Mouse (Mus musculus) MEL (cell line): ENCODE measurements around the gene Osgin1. TPM values are rescaled to one million over a fixed set of nuclear protein-coding genes. Genes with fewer than 3 reads are reported as not detected.

Experiments
- DNase-seq: peaks from one replicate; pipeline ENCODE4 v3.0.0; 2011; ENCODE audit warnings: low read depth, low spot score
- H3K27ac ChIP-seq: 2 replicates; pipeline ENCODE4 v1.5.1; 2012; ENCODE audit warnings: low read depth, mild to moderate bottlenecking, control low read depth, low read length, moderate library complexity; ENCODE audit not compliant: control insufficient read depth
- H3K27me3 ChIP-seq, 2 experiments: fragments of 150-350 bp in 1 of 2; sonication (generic) in 1 of 2; 2 replicates each; pipeline ENCODE4 v1.6.1; 2012; ENCODE audit warnings: low read length in 2 of 2, mild to moderate bottlenecking in 2 of 2, improper control_type of control experiment in 1 of 2, moderate library complexity in 1 of 2; ENCODE audit not compliant: insufficient read depth in 2 of 2, control insufficient read depth in 1 of 2
- H3K36me3 ChIP-seq, 2 experiments: 2 replicates each; pipeline ENCODE4 v1.6.1; 2012 to 2014; ENCODE audit warnings: low read length in 2 of 2, improper control_type of control experiment in 1 of 2, inconsistent platforms in 1 of 2, mild to moderate bottlenecking in 1 of 2; ENCODE audit not compliant: insufficient read depth in 2 of 2, control insufficient read depth in 1 of 2
- H3K4me1 ChIP-seq, 2 experiments: fragments of 150-350 bp in 1 of 2; sonication (generic) in 1 of 2; 2 replicates each; pipeline ENCODE4 v1.6.1; 2012; ENCODE audit warnings: low read length in 2 of 2, improper control_type of control experiment in 1 of 2, mild to moderate bottlenecking in 1 of 2; ENCODE audit not compliant: insufficient read depth in 2 of 2, control insufficient read depth in 1 of 2
- H3K4me3 ChIP-seq, 2 experiments: fragments of 150-350 bp in 1 of 2; sonication (generic) in 1 of 2; 2 replicates each; pipeline ENCODE4 v1.5.1; 2012; ENCODE audit warnings: low read depth in 2 of 2, low read length in 2 of 2, mild to moderate bottlenecking in 2 of 2, moderate library complexity in 2 of 2, control low read depth in 1 of 2, improper control_type of control experiment in 1 of 2; ENCODE audit not compliant: control insufficient read depth in 1 of 2, insufficient read depth in 1 of 2
- H3K79me2 ChIP-seq: 2 replicates; pipeline ENCODE4 v1.6.1; 2012; ENCODE audit warnings: mild to moderate bottlenecking, low read length, moderate library complexity; ENCODE audit not compliant: control insufficient read depth, poor library complexity, insufficient read depth
- H3K9ac ChIP-seq: 2 replicates; pipeline ENCODE4 v1.6.1; 2012; ENCODE audit warnings: low read depth, mild to moderate bottlenecking, control low read depth, low read length, moderate library complexity; ENCODE audit not compliant: control insufficient read depth, poor library complexity, severe bottlenecking
- H3K9me3 ChIP-seq: fragments of 150-350 bp; sonication (generic); replicated peaks from 2 replicates; pipeline ENCODE4 v1.6.1; 2012; ENCODE audit warnings: mild to moderate bottlenecking, low read length, improper control_type of control experiment, moderate library complexity; ENCODE audit not compliant: insufficient read depth
- BHLHE40 ChIP-seq: IDR thresholded peaks from 2 replicates; pipeline ENCODE4 v1.6.1; 2012; ENCODE audit warnings: low read depth, mild to moderate bottlenecking, inconsistent platforms, low read length, improper control_type of control experiment, borderline replicate concordance
- CHD1 ChIP-seq: IDR thresholded peaks from 2 replicates; pipeline ENCODE4 v1.6.1; 2012; ENCODE audit warnings: low read depth, mild to moderate bottlenecking, inconsistent platforms, low read length, improper control_type of control experiment
- CTCF ChIP-seq, 3 experiments: IDR thresholded peaks in 2 of 3; conservative IDR thresholded peaks in 1 of 3; 2 replicates each; pipeline ENCODE4 v1.5.1; 2011 to 2012; ENCODE audit warnings: low read length in 3 of 3, low read depth in 2 of 3, mild to moderate bottlenecking in 2 of 3, improper control_type of control experiment in 1 of 3, inconsistent platforms in 1 of 3, mixed read lengths in 1 of 3, moderate library complexity in 1 of 3; ENCODE audit not compliant: control insufficient read depth in 1 of 3, insufficient read depth in 1 of 3, poor library complexity in 1 of 3, severe bottlenecking in 1 of 3
- E2F4 ChIP-seq: IDR thresholded peaks from 2 replicates; pipeline ENCODE4 v1.6.1; 2011; ENCODE audit warnings: low read depth, low read length, improper control_type of control experiment, borderline replicate concordance
- EP300 ChIP-seq, 2 experiments: IDR thresholded peaks; 2 replicates each; pipeline ENCODE4 v1.6.1; 2011; ENCODE audit warnings: improper control_type of control experiment in 2 of 2, low read length in 2 of 2, low read depth in 1 of 2, mild to moderate bottlenecking in 1 of 2
- ETS1 ChIP-seq: IDR thresholded peaks from 2 replicates; pipeline ENCODE4 v1.6.1; 2012; ENCODE audit warnings: low read depth, mild to moderate bottlenecking, inconsistent platforms, low read length, improper control_type of control experiment, moderate library complexity
- GABPA ChIP-seq: IDR thresholded peaks from 2 replicates; pipeline ENCODE4 v1.6.1; 2012; ENCODE audit warnings: low read depth, mild to moderate bottlenecking, inconsistent platforms, low read length, improper control_type of control experiment, moderate library complexity
- HCFC1 ChIP-seq: IDR thresholded peaks from 2 replicates; pipeline ENCODE4 v1.6.1; 2012; ENCODE audit warnings: low read depth, mild to moderate bottlenecking, inconsistent platforms, low read length, improper control_type of control experiment, moderate library complexity
- JUND ChIP-seq: IDR thresholded peaks from 2 replicates; pipeline ENCODE4 v1.6.1; 2011; ENCODE audit warnings: low read depth, mild to moderate bottlenecking, improper control_type of control experiment, low read length
- KAT2A ChIP-seq: conservative IDR thresholded peaks from 2 replicates; pipeline ENCODE4 v1.6.1; 2012; ENCODE audit warnings: low read depth, low read length, improper control_type of control experiment, inconsistent platforms
- MAFK ChIP-seq: IDR thresholded peaks from 2 replicates; pipeline ENCODE4 v1.6.1; 2011; ENCODE audit warnings: low read depth, mild to moderate bottlenecking, low read length, improper control_type of control experiment, borderline replicate concordance
- MAX ChIP-seq: IDR thresholded peaks from 2 replicates; pipeline ENCODE4 v1.6.1; 2011; ENCODE audit warnings: low read length, improper control_type of control experiment
- MAZ ChIP-seq: IDR thresholded peaks from 2 replicates; pipeline ENCODE4 v1.6.1; 2012; ENCODE audit warnings: low read depth, mild to moderate bottlenecking, inconsistent platforms, low read length, improper control_type of control experiment
- MEF2A ChIP-seq: IDR thresholded peaks from 2 replicates; pipeline ENCODE4 v1.6.1; 2014; ENCODE audit warnings: low read depth, mild to moderate bottlenecking, inconsistent platforms, low read length, improper control_type of control experiment; ENCODE audit not compliant: poor library complexity, insufficient replicate concordance, severe bottlenecking; ENCODE audit errors: extremely low read depth
- MXI1 ChIP-seq: IDR thresholded peaks from 2 replicates; pipeline ENCODE4 v1.6.1; 2011; ENCODE audit warnings: mild to moderate bottlenecking, low read depth, low read length, improper control_type of control experiment
- MYB ChIP-seq: IDR thresholded peaks from 2 replicates; pipeline ENCODE4 v1.6.1; 2011; ENCODE audit warnings: mild to moderate bottlenecking, low read depth, low read length, improper control_type of control experiment
- MYC ChIP-seq: IDR thresholded peaks from 2 replicates; pipeline ENCODE4 v1.6.1; 2011; ENCODE audit warnings: low read depth, mild to moderate bottlenecking, low read length, improper control_type of control experiment, moderate library complexity
- NELFE ChIP-seq: IDR thresholded peaks from 2 replicates; pipeline ENCODE4 v1.6.1; 2011; ENCODE audit warnings: low read depth, low read length, improper control_type of control experiment
- NRF1 ChIP-seq: IDR thresholded peaks from 2 replicates; pipeline ENCODE4 v1.6.1; 2014; ENCODE audit warnings: low read depth, mild to moderate bottlenecking, inconsistent platforms, low read length, improper control_type of control experiment, moderate library complexity; ENCODE audit not compliant: poor library complexity, insufficient read depth, severe bottlenecking
- POLR2A ChIP-seq, 2 experiments: IDR thresholded peaks; 2 replicates each; pipeline ENCODE4 v1.6.1; 2011 to 2012; ENCODE audit warnings: low read length in 2 of 2, mild to moderate bottlenecking in 2 of 2, control low read depth in 1 of 2, improper control_type of control experiment in 1 of 2, low read depth in 1 of 2, moderate library complexity in 1 of 2; ENCODE audit not compliant: control insufficient read depth in 1 of 2, insufficient read depth in 1 of 2, poor library complexity in 1 of 2
- POLR2AphosphoS5 ChIP-seq: IDR thresholded peaks from 2 replicates; pipeline ENCODE4 v1.6.1; 2012; ENCODE audit warnings: low read depth, borderline replicate concordance, mild to moderate bottlenecking, inconsistent platforms, low read length, moderate library complexity, mixed read lengths
- RAD21 ChIP-seq: IDR thresholded peaks from 2 replicates; pipeline ENCODE4 v1.6.1; 2011; ENCODE audit warnings: mild to moderate bottlenecking, low read depth, low read length, improper control_type of control experiment
- SIN3A ChIP-seq: IDR thresholded peaks from 2 replicates; pipeline ENCODE4 v1.6.1; 2012; ENCODE audit warnings: low read length, improper control_type of control experiment, inconsistent platforms
- SMC3 ChIP-seq: IDR thresholded peaks from 2 replicates; pipeline ENCODE4 v1.6.1; 2011; ENCODE audit warnings: low read depth, low read length, improper control_type of control experiment
- TAL1 ChIP-seq: IDR thresholded peaks from 2 replicates; pipeline ENCODE4 v1.6.1; 2012; ENCODE audit warnings: mild to moderate bottlenecking, inconsistent platforms, low read length, moderate library complexity, mixed read lengths
- TBP ChIP-seq: IDR thresholded peaks from 2 replicates; pipeline ENCODE4 v1.8.0; 2011; ENCODE audit warnings: low read depth, low read length, improper control_type of control experiment
- TCF12 ChIP-seq: IDR thresholded peaks from 2 replicates; pipeline ENCODE4 v1.6.1; 2014; ENCODE audit warnings: low read depth, mild to moderate bottlenecking, inconsistent platforms, low read length, improper control_type of control experiment, moderate library complexity
- UBTF ChIP-seq: IDR thresholded peaks from 2 replicates; pipeline ENCODE4 v1.6.1; 2012; ENCODE audit warnings: low read depth, mild to moderate bottlenecking, inconsistent platforms, low read length, improper control_type of control experiment, moderate library complexity, borderline replicate concordance; ENCODE audit not compliant: insufficient read depth
- USF1 ChIP-seq: IDR thresholded peaks from 2 replicates; pipeline ENCODE4 v1.6.1; 2014; ENCODE audit warnings: low read depth, mild to moderate bottlenecking, inconsistent platforms, low read length, improper control_type of control experiment, moderate library complexity
- USF2 ChIP-seq, 2 experiments: IDR thresholded peaks; 2 replicates each; pipeline ENCODE4 v1.6.1; 2011 to 2012; ENCODE audit warnings: improper control_type of control experiment in 2 of 2, low read length in 2 of 2, borderline replicate concordance in 1 of 2, inconsistent platforms in 1 of 2, low read depth in 1 of 2, mild to moderate bottlenecking in 1 of 2; ENCODE audit not compliant: insufficient read depth in 1 of 2
- ZC3H11A ChIP-seq: IDR thresholded peaks from 2 replicates; pipeline ENCODE4 v1.6.1; 2012; ENCODE audit warnings: low read depth, mild to moderate bottlenecking, inconsistent platforms, low read length, improper control_type of control experiment
- ZKSCAN1 ChIP-seq: IDR thresholded peaks from 2 replicates; pipeline ENCODE4 v1.6.1; 2012; ENCODE audit warnings: low read depth, mild to moderate bottlenecking, inconsistent platforms, low read length, improper control_type of control experiment, moderate library complexity
- ZMIZ1 ChIP-seq: IDR thresholded peaks from 2 replicates; pipeline ENCODE4 v1.6.1; 2012; ENCODE audit warnings: low read depth, mild to moderate bottlenecking, inconsistent platforms, low read length, improper control_type of control experiment, moderate library complexity
- ZNF384 ChIP-seq: IDR thresholded peaks from 2 replicates; pipeline ENCODE4 v1.6.1; 2012; ENCODE audit warnings: low read depth, mild to moderate bottlenecking, inconsistent platforms, low read length, improper control_type of control experiment
- polyA plus RNA-seq, 2 experiments: library from polyadenylated mRNA; stranded (reverse) in 1 of 2; unstranded in 1 of 2; fragments of >175 nt in 1 of 2; fragments of >200 nt in 1 of 2; gene quantifications; 2 replicates each; pipeline versions ENCODE4 v1.2.1 to v1.2.4; 2012; ENCODE audit warnings: low replicate concordance in 2 of 2, low read depth in 1 of 2; ENCODE audit not compliant: insufficient read length in 2 of 2, insufficient read depth in 1 of 2, missing spikeins in 1 of 2
- total RNA-seq: library from RNA; depleted of rRNA; stranded (reverse); fragments of 300-350 nt; gene quantifications from 2 replicates; pipeline ENCODE4 v1.2.3, GENCODE M21; 2012

Osgin1 gene
- total and polyA plus RNA-seq, 3 experiments, result 0.08 to 0.84 TPM; not detected in 1

DNA sequence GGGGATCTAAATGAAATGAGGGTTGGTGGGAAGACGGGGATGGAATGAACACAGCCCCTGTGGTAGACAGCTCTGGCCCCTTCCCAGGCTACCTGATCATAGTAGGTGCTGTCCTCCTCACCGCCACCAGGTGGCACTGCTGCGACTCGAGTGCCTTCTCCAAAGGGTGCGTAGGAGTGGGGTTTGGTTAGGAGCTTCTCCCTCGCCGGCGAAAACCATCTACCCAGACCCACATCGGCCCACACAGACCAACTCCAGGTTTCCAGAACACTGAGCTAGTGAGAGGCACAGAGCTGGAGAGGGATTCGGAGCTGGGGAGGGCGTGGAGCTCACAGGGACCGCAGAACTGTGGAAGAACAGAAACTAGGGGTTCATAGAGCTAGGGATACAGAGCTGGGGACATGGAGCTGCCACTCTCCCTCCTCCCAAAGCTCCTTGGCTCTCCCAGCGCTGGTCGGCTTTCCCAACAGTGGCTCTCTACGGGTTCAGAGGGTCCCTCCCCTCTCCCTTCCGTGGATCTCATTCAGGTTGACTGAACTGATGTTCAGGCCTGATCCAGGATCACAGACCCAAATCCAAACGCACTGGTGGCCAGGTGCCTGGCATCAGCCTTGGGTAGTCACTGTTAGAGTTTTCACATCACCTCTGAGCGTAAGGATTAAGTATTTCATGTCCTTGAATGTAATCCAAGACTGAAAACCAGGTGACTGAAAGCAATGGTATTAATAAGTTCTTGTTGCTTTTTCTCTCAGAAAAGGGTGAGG lies 21.0 kb upstream of the Osgin1 start:
- TF ChIP-seq MEF2A, result no peak
- no peak for TF ChIP-seq POLR2AphosphoS5
- no peak for TF ChIP-seq MYB
- no peak for TF ChIP-seq JUND
- TF ChIP-seq TAL1, result no peak
- no peak for TF ChIP-seq EP300 (IDR thresholded peaks at IDR 0.05; ENCODE audit: low read depth in 1 of 2, low read length in 2 of 2)
- TF ChIP-seq UBTF, result no peak
- TF ChIP-seq NRF1, result no peak
- no peak for TF ChIP-seq KAT2A
- peak; percentile 67; the same call in 1 of the 2 replicates for TF ChIP-seq MAZ
- TF ChIP-seq MAX, result no peak
- TF ChIP-seq TBP, result no peak
- peak; percentile 79 to 98 (median 90) for TF ChIP-seq CTCF (IDR thresholded peaks at IDR 0.05 in 2 of 3, conservative IDR thresholded peaks at IDR 0.05 in 1 of 3; ENCODE audit: control insufficient read depth in 1 of 3, insufficient read depth in 1 of 3, low read depth in 2 of 3, low read length in 3 of 3, poor library complexity in 1 of 3, severe bottlenecking in 1 of 3)
- no peak for TF ChIP-seq USF2 (IDR thresholded peaks at IDR 0.05; ENCODE audit: borderline replicate concordance in 1 of 2, insufficient read depth in 1 of 2, low read depth in 1 of 2, low read length in 2 of 2)
- peak; percentile 95 for TF ChIP-seq SMC3
- peak; percentile 63 for TF ChIP-seq ZC3H11A
- TF ChIP-seq MXI1, result no peak
- TF ChIP-seq RAD21, result peak; percentile 83
- TF ChIP-seq ZKSCAN1, result no peak
- no peak for TF ChIP-seq MAFK
- no peak for TF ChIP-seq ETS1
- no peak for TF ChIP-seq E2F4
- TF ChIP-seq NELFE, result no peak
- TF ChIP-seq TCF12, result no peak
- TF ChIP-seq BHLHE40, result no peak
- no peak for TF ChIP-seq CHD1
- no peak for TF ChIP-seq MYC
- no peak for TF ChIP-seq HCFC1
- TF ChIP-seq USF1, result no peak
- TF ChIP-seq ZNF384, result no peak
- TF ChIP-seq GABPA, result no peak
- no peak for TF ChIP-seq ZMIZ1
- no peak for TF ChIP-seq POLR2A (IDR thresholded peaks at IDR 0.05; ENCODE audit: control insufficient read depth in 1 of 2, insufficient read depth in 1 of 2, low read depth in 1 of 2, low read length in 2 of 2, poor library complexity in 1 of 2)
- TF ChIP-seq SIN3A, result no peak
- Histone ChIP-seq H3K4me3 (peak overlapping the region; percentile 49 to 51; a peak in 3 of 4 replicates), H3K36me3 (no peaks in the 10 kb centered on the region; a peak in 1 of 4 replicates), H3K4me1 (peaks cover 0 to 4% of the 10 kb centered on the region in 2 experiments; a peak in 1 of 4 replicates), H3K9me3 (no peaks in the 10 kb centered on the region), H3K27me3 (no peaks in the 10 kb centered on the region), H3K79me2 (no peaks in the 10 kb centered on the region), H3K9ac (peak overlapping the region; percentile 64), H3K27ac (no peak overlapping the region)
- peak; percentile 82 for DNase-seq
